Mouse (Mus musculus): Measurements from ENCODE around the gene Polr1a. TPM values are rescaled to one million over a fixed set of nuclear protein-coding genes. Genes with fewer than 3 reads are reported as not detected.
A peak's percentile ranks its signal among the peaks of the same experiment; 100 is the strongest.
"Not testable (repeated sequence)": the region's sequence is repeated elsewhere in the genome, so short reads cannot be mapped to it uniquely, and the experiment has no call there.

The Polr1a gene
- polyA plus RNA-seq (2016; fragmentation: Nextera tagmentation; extraction: Ambion mirVana): 42.0 and 48.5 TPM in 2 replicates

DNA sequence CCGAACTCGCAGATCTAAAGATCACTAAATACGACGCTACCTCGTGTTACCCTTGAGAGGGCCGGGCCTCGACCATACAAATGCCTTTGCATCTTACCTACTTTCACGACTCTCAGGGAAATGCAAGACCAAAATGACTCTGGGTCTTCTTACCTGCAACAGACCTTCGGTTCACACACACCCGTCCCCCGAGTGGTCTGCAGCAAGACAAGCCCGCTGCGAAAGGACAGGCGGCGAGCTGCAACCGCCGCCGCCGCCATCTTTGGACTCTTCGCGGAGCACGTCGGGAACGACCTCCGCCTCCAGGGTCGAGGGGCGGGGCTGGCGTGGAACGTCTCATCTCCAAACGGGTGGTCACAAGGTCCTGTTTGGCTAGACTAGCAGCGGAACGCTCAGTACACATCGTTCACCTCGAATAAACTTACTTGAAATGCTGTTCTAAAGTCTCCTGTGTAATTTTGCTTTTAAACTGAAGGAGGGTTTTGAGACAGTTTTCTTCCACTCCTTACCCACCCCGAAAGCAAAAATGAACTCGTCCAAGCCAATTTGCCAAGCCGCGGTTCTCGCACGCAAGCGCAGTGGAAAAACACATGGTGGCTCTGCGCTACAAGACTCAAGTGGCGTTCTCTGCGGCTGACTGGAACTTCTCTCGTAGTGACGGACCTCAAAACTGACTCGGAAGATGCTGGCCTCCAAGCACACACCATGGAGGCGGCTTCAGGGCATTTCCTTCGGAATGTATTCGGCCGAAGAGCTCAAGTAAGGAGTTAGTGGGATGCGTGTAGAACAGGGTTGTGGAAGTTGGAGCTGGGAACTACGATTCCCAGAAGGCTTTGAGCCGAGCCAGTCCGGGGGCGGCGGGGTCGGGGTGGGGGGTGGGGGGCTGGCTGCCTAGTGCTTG is at the start of gene Polr1a, which contains the start of gene Ptcd3:
TSS of gene Polr1a (plus strand) at position 573 of the 901 bp plus-strand sequence.
TSS of gene Ptcd3 (minus strand) at position 270 of the 901 bp plus-strand sequence.
- Histone ChIP-seq H3K4me1 (peaks cover 13% of the 10 kb centered on the region; the same call in 1 of the 2 replicates), H3K9me3 (replicated peaks) (no peaks in the 10 kb centered on the region), H3K4me3 (peak within 1 kb of the TSS; percentile 85), H3K36me3 (peaks cover 54% of the 10 kb centered on the region), H3K27ac (peak within 1 kb of the TSS; percentile 97), H3K27me3 (ENCODE audit: low read depth, poor library complexity, severe bottlenecking) (no peaks in the 10 kb centered on the region)
- peak; percentile 94 for DNase-seq (ENCODE audit: low spot score)
- WGBS: under 1% methylated on average over 58 of the region's 58 CpGs

DNA sequence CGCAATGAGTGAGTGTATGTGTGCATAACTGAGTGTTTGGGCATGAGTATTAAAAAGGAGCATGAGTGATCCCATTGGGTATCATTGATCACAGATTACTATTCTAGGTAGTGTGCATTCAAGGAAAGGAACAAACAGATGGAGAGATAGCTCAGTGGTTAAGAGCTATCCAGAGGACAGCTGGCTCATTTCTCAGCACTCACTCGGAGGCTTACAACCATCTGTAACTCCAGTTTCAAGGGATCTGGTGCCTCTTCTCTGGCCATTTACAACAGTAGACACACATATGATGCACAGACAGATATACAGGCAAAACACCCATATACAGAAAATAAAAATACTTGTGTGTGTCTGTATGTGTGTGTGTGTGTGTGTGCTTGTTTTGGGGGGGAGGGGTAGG is 41.1 kb upstream of the Polr1a start:
- H3K27ac ChIP-seq: no peak overlapping the region
- H3K9me3 ChIP-seq (replicated peaks): no peaks in the 10 kb centered on the region
- H3K4me3 ChIP-seq: no peak overlapping the region
- 97% methylated on average over 2 of the region's 2 CpGs for WGBS
- peaks cover 92% of the 10 kb centered on the region for H3K36me3 ChIP-seq
- H3K4me1 ChIP-seq: no peaks in the 10 kb centered on the region
- no peaks in the 10 kb centered on the region for H3K27me3 ChIP-seq (ENCODE audit: low read depth, poor library complexity, severe bottlenecking)
- no peak for DNase-seq (ENCODE audit: low spot score)

DNA sequence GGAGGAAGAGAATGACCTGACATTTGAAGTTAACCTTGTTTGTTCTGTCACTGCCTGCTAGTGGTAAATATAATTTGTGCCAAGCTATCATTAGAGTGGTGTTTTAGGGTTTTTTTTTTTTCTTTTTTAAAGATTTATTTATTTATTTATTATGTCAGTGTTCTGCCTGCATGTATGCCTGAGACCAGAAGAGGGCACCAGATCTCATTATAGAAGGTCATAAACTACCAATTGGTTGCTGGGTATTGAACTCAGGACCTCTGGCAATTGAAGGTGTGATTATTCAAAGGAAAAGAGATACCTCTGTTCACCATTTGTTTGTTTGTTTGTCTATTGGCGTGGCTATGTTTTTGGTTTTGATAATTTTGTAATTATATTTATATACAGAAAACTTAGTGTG is 40.0 kb upstream of the Polr1a start:
- Histone ChIP-seq H3K9me3 (replicated peaks) (no peaks in the 10 kb centered on the region), H3K4me3 (no peak overlapping the region), H3K36me3 (peaks cover 92% of the 10 kb centered on the region), H3K27me3 (ENCODE audit: low read depth, poor library complexity, severe bottlenecking) (no peaks in the 10 kb centered on the region), H3K27ac (no peak overlapping the region), H3K4me1 (no peaks in the 10 kb centered on the region)
- no peak for DNase-seq (ENCODE audit: low spot score)
- 89% methylated on average over 1 of the region's 1 CpGs for WGBS

DNA sequence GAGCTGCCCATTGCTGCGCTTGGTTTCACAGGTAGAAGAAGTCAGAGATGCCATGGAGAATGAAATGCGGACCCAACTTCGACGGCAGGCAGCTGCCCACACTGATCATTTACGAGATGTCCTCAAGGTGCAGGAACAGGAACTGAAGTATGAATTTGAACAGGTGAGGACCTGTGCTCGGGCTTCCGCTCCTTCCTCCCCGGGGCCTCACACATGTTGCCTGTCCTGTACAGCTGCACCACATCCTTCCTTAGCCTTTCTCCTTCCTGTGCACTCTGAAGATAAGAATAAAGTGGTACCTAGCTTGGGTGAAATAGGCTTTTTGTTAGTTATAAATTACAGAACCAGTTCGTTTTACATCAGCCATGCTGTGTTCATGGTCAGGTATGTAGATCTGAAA is 37.5 kb upstream of the Polr1a start:
- Histone ChIP-seq H3K4me3 (no peak overlapping the region), H3K27ac (no peak overlapping the region), H3K36me3 (peaks cover 91% of the 10 kb centered on the region), H3K4me1 (no peaks in the 10 kb centered on the region), H3K27me3 (ENCODE audit: low read depth, poor library complexity, severe bottlenecking) (no peaks in the 10 kb centered on the region), H3K9me3 (replicated peaks) (no peaks in the 10 kb centered on the region)
- WGBS: 94% methylated on average over 9 of the region's 9 CpGs
- no peak for DNase-seq (ENCODE audit: low spot score)

DNA sequence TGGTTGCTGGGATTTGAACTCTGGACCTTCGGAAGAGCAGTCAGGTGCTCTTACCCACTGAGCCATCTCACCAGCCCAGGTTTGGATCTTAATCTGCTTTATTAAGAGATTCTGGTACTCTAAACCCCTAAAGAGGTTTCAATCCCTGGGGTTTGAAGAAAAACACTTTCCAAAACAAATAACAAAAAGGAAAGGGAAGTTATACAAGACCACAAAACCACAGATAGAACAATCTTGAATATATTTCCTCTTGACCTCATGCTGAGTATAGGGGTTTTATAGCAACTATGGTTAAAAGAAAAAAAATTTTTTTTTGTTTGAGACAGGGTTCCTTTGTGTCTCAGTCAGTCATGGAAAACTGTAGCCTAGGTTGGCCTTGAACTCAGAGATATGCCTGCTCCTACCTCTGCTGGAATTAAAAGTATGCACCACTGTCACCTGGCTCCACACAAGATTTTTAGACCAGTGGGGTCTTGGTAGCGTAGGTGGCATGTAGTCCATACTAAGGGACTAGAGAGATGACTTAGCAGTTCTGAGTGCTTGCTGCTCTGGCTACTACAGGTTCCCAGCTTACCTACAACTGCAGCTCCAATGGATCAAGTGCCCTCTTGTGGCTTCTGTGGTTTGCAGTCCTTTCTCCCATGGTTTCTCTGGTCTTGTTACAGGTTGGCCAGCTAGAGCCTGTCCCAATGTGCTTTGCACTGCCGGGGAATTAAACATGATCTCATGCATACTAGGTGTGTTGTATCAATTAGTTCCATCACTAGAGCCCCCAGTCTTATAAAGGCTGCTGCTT is 30.7 kb upstream of the Polr1a start:
- no peak for DNase-seq (ENCODE audit: low spot score)
- Histone ChIP-seq H3K4me1 (no peaks in the 10 kb centered on the region), H3K27me3 (ENCODE audit: low read depth, poor library complexity, severe bottlenecking) (no peaks in the 10 kb centered on the region), H3K36me3 (peaks cover 93% of the 10 kb centered on the region), H3K9me3 (replicated peaks) (no peaks in the 10 kb centered on the region), H3K27ac (no peak overlapping the region), H3K4me3 (no peak overlapping the region)
- 98% methylated on average over 3 of the region's 3 CpGs for WGBS

DNA sequence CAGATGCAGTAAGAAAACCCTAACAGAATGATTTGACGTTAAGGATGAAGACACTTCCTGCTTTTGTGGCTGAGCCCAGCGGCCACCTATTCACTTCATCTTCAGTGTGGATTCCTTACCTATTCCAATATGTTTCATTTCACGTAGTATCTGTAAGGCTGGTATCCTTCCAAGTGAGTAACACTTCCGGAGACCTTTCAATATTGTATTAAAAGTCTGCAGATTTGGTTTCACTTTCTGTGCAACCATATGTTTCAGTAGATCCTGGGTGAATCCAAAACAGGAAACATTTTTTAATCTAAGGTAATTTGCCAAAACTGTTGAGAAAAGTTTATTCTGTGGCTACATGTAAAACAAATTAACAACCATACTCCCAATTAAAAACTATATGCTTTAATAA is 15.6 kb upstream of the Polr1a start:
- Histone ChIP-seq H3K4me1 (no peaks in the 10 kb centered on the region), H3K9me3 (replicated peaks) (no peaks in the 10 kb centered on the region), H3K4me3 (no peak overlapping the region), H3K27me3 (ENCODE audit: low read depth, poor library complexity, severe bottlenecking) (no peaks in the 10 kb centered on the region), H3K36me3 (peaks cover 99% of the 10 kb centered on the region), H3K27ac (no peak overlapping the region)
- 93% methylated on average over 4 of the region's 4 CpGs for WGBS
- DNase-seq (ENCODE audit: low spot score): no peak

DNA sequence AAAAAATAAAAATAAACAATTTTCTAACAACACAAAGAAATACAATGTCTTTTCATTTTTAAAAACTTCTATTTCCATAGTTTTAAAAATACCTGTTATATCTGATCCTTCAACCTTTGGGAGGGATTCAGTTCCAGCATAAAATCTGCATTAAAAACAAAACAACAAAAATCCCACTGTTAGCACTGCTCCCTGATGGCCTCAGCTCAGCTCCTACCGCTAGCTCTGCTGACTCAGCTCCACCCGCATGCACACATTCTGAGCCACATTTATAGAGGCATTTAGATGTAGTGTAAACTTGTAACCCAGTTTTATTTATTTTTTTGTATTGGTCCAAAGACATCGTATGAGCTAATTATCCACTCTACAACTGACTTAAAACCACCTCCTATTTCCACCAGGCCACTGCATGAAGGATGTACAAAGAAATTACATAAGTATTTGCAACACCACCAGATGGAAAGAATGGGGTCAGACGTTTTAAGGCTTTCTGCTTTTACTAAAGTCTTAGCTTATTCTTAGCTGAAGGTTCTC is 1.1 kb upstream of the Polr1a start:
- H3K9me3 ChIP-seq (replicated peaks): no peaks in the 10 kb centered on the region
- H3K36me3 ChIP-seq: peaks cover 55% of the 10 kb centered on the region
- DNase-seq (ENCODE audit: low spot score): no peak
- WGBS: 7% methylated on average over 4 of the region's 4 CpGs
- H3K27me3 ChIP-seq (ENCODE audit: low read depth, poor library complexity, severe bottlenecking): no peaks in the 10 kb centered on the region
- peak overlapping the region; percentile 97 for H3K27ac ChIP-seq
- peaks cover 13% of the 10 kb centered on the region; the same call in 1 of the 2 replicates for H3K4me1 ChIP-seq
- H3K4me3 ChIP-seq: peak overlapping the region; percentile 85

DNA sequence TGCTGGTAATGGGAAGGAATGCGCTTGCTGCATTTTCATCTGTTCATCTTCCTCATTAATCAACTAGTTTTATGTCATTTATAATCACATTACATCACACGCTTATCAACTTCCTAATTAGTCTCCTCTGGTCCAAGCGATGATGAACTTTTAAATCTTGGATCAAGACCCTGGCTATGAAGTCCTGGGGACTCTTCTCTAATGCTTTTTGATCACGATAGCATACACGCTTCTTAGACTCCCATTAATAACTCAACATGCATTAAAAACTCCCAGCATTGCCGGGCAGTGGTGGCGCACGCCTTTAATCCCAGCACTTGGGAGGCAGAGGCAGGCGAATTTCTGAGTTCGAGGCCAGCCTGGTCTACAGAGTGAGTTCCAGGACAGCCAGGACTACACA is 531 bp downstream of the Polr1a start:
- Histone ChIP-seq H3K4me1 (peaks cover 13% of the 10 kb centered on the region; the same call in 1 of the 2 replicates), H3K36me3 (peaks cover 54% of the 10 kb centered on the region), H3K4me3 (peak overlapping the region; percentile 85), H3K27ac (peak overlapping the region; percentile 97), H3K9me3 (replicated peaks) (no peaks in the 10 kb centered on the region), H3K27me3 (ENCODE audit: low read depth, poor library complexity, severe bottlenecking) (no peaks in the 10 kb centered on the region)
- no peak for DNase-seq (ENCODE audit: low spot score)
- WGBS: 25% methylated on average over 10 of the region's 10 CpGs

DNA sequence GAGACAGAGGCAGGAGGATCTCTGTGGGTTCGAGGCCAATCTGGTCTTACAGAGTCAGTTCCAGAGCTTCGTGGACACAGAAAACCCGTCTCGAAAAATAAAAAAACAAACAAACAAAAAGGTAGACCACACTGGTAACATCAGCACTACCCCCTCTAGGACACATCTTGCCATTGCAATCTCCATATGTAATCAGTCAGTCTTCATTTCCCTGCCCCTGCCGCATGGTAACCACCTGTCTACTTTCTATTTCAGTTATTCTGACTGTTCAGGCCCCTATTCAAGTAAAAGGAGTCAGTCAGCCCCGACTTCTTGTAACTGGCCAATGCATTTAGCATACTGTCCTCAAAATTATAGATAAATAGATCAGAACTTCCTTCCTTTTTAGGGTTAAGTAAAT is 987 bp downstream of the Polr1a start:
- H3K4me1 ChIP-seq: peaks cover 13% of the 10 kb centered on the region; the same call in 1 of the 2 replicates
- no peak for DNase-seq (ENCODE audit: low spot score)
- peaks cover 54% of the 10 kb centered on the region for H3K36me3 ChIP-seq
- no peaks in the 10 kb centered on the region for H3K9me3 ChIP-seq (replicated peaks)
- H3K27ac ChIP-seq: no peak overlapping the region
- H3K4me3 ChIP-seq: peak overlapping the region; percentile 85
- 77% methylated on average over 6 of the region's 6 CpGs for WGBS
- no peaks in the 10 kb centered on the region for H3K27me3 ChIP-seq (ENCODE audit: low read depth, poor library complexity, severe bottlenecking)

DNA sequence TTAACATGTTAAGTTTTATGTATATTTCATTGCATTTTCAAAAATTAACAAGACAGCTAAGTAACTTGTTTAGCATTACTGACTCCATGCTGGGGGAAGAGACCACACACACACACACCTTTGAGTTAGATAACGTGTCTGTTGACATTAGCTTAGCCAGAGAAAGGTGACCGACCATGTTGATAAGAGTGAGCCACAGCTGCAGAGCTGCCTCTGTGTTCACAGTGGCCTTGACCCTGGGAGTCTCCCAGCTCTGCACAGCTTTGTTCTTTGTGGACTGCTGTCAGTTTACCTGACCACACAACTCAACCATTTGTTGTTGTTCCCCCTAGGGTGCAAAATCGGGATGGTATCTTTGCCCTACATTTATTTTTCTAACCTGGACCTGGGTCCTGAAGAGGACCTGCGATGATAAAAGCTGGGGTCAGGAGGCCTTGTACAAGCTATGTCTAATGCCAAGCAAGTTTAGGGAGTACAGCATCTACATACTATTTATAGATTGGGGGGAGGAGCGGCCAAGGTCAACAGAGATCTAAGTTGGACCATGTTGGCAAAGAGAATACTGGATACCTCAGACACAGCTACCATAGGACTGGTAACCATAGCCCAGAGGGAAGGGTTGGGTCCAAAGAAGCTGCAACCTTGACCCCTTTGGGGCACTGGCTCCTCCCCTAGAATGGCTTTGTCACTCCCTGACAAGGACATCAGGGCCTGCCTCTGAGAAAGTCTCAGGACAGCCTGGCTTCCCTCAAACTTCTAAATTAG is 3.0 kb downstream of the Polr1a start:
- WGBS: 90% methylated on average over 5 of the region's 5 CpGs
- H3K4me1 ChIP-seq: peaks cover 12% of the 10 kb centered on the region; the same call in 1 of the 2 replicates
- H3K27me3 ChIP-seq (ENCODE audit: low read depth, poor library complexity, severe bottlenecking): no peaks in the 10 kb centered on the region
- H3K4me3 ChIP-seq: no peak overlapping the region
- H3K9me3 ChIP-seq (replicated peaks): no peaks in the 10 kb centered on the region
- DNase-seq (ENCODE audit: low spot score): no peak
- peaks cover 54% of the 10 kb centered on the region for H3K36me3 ChIP-seq
- H3K27ac ChIP-seq: no peak overlapping the region

DNA sequence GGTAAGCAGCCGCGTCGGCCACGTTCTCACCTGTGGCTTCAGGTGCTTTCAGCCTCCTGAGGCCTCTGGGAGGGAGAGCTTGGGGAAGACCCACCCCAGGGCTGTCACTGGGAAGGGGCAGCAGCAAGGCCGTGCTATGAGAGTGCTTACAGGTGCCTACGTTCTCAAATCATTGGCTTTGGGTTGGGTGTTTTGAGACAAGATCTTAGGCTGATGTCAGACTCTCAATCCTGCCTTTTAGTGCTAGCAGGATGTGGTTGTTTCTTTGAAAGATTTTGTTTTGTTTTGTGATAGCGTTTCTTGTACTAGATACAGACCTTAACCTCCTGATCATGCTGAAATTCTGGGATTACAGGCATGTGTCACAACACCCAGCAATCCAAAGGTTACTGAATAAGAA is 11.9 kb downstream of the Polr1a start:
- H3K36me3 ChIP-seq: peaks cover 98% of the 10 kb centered on the region
- no peak for DNase-seq (ENCODE audit: low spot score)
- no peaks in the 10 kb centered on the region for H3K4me1 ChIP-seq
- no peaks in the 10 kb centered on the region for H3K9me3 ChIP-seq (replicated peaks)
- 96% methylated on average over 7 of the region's 7 CpGs for WGBS
- H3K27me3 ChIP-seq (ENCODE audit: low read depth, poor library complexity, severe bottlenecking): no peaks in the 10 kb centered on the region
- H3K27ac ChIP-seq: no peak overlapping the region
- no peak overlapping the region for H3K4me3 ChIP-seq

DNA sequence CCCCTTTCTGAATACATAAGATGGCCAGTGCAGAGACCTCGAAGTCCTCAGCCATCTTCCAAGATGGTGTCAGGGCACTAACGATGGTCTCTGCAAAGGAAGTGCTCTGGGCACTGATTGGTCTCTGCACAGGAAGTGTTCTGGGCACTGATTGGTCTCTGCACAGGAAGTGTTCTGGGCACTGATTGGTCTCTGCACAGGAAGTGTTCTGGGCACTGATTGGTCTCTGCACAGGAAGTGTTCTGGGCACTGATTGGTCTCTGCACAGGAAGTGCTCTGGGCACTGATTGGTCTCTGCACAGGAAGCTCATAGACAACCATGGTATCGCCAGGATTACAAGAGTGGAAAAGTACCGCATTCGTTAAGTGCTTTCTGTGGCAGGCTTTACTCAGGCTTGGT is 16.4 kb downstream of the Polr1a start:
- not testable (repeated sequence) for H3K4me3 ChIP-seq; H3K27me3 ChIP-seq (ENCODE audit: low read depth, poor library complexity, severe bottlenecking); H3K9me3 ChIP-seq (replicated peaks); H3K4me1 ChIP-seq; DNase-seq (ENCODE audit: low spot score); H3K27ac ChIP-seq
- WGBS: 91% methylated on average over 5 of the region's 5 CpGs
- H3K36me3 ChIP-seq: peaks cover 96% of the 10 kb centered on the region
